Mouse (Mus musculus) embryonic fibroblast, embryonic 13.5 days (primary cell): ENCODE measurements around the gene Ablim1.

Experiments used
- CTCF ChIP-seq: IDR thresholded peaks from 2 replicates; pipeline ENCODE4 v1.5.1; 2011; ENCODE audit warnings: mild to moderate bottlenecking, control low read depth, low read length, moderate library complexity, borderline replicate concordance; ENCODE audit not compliant: insufficient read depth
- POLR2A ChIP-seq: IDR thresholded peaks from 2 replicates; pipeline ENCODE4 v1.6.1; 2011; ENCODE audit warnings: low read depth, mild to moderate bottlenecking, control low read depth, low read length, moderate library complexity

DNA sequence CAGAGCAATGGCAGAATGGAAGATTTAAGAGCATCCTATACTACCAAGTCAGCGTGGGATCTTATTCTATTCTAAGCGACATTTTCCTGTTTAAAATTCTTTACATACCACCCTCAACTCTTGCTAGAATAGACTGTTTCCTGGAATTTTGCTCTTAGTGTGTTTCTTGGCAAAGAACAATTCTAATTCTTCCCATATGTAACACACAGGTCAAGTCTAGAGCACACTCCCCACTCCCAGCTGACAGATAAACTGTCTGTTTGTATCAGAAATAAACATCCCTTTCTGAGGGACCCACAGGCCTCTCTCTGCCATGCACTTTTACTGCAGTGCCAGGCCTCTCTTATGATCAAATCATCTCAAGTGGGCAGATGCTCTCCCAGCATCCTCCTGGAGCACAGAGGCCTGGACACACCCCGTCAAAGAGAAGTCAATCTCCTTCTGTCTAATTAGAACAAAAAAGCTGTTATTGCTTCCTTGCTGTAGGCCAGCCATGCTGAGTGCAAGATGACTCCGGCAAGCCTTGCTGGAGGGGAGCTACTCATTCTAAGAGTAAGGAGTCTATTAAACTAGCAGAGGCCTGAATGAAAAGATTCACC lies 211.3 kb downstream of the Ablim1 start:
- TF ChIP-seq POLR2A (no peak), CTCF (no peak)
